Mouse (Mus musculus) R1 (cell line): ENCODE data around the gene Zcchc2.

Source experiments
- DNase-seq: peaks from one replicate; pipeline ENCODE4 v3.0.0-alpha.2; 2018; ENCODE audit warnings: low read depth, low spot score

Gene Zcchc2

DNA sequence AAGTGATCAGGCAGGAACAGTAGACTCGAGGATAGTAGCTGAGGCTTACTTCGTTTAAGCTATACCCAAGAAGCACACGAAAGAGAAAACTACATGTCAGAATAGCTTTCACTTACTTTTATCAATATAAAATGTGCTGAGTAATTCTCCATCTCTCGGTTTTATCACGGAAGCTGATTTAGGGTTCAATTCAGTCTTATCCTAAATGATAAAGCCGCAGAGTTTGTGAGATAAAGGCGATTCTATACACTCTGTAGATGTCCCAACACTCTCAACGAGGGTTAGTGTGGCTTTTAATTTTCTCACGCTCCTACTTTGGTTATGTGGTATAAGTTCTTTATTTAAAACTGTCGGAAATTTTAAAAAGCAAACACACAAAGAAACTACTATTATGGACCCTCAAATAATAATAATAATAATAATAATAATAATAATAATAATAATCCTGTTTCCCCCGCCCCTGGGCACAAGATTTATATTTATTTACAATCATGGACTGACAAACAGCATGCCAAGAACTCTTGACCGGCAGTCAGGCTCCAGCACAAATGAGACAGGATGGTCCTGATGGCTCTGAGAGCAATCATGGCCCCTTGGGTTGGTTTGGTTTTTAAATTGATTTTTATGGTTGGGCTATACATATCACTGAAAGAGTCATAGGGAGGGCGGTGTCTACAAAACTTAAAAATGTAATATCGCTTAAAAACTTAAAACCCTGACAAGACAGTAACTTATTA lies 1.1 kb upstream of the Zcchc2 start:
- DNase-seq = no peak

DNA sequence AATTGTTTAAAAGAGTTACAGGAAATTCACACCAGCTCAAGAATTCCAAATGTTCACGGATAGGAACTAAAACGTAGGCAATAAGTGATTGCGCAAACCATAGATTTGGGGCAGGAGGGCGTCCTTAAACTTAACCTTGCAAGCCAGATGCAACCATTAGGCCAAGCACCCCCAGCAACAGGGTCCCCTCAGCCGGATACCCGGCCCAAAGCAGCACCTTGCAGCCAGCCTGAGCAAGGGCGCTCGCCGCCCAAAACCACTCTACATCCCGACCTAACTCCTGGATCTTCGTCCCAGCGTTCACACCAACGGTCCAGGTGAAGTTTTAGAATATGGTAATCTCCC lies 594 bp upstream of the Zcchc2 start:
- no peak for DNase-seq

DNA sequence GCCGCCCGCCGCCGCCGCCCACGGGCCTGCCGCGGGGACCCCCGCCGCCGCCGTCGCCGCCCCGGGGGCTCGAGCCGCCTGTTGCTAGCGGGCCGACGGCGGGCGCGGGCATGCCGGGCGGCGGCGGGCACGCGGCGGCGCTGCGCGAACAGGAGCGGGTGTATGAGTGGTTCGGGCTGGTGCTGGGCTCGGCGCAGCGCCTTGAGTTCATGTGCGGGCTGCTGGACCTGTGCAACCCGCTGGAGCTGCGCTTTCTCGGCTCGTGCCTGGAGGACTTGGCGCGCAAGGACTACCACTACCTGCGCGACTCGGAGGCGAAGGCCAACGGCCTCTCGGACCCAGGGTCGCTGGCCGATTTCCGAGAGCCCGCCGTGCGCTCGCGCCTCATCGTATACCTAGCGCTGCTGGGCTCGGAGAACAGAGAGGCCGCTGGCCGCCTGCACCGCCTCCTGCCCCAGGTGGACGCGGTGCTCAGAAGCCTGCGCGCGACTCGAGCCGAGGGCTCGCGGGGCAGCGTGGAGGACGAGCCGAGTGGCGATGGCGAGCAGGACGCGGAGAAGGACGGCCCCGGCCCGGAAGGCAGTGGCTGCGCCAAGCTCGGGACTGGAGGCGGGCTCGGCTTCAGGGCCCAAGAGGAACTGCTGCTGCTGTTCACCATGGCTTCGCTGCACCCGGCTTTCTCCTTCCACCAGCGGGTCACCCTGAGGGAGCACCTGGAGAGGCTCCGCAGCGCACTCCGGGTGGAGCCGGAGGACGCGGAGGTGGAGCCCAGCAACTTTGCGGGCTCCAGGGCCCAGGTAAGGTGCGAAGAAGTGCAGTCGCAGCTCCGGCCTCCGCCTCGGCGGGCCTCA lies 930 bp downstream of the Zcchc2 start:
- DNase-seq = peak; percentile 71

DNA sequence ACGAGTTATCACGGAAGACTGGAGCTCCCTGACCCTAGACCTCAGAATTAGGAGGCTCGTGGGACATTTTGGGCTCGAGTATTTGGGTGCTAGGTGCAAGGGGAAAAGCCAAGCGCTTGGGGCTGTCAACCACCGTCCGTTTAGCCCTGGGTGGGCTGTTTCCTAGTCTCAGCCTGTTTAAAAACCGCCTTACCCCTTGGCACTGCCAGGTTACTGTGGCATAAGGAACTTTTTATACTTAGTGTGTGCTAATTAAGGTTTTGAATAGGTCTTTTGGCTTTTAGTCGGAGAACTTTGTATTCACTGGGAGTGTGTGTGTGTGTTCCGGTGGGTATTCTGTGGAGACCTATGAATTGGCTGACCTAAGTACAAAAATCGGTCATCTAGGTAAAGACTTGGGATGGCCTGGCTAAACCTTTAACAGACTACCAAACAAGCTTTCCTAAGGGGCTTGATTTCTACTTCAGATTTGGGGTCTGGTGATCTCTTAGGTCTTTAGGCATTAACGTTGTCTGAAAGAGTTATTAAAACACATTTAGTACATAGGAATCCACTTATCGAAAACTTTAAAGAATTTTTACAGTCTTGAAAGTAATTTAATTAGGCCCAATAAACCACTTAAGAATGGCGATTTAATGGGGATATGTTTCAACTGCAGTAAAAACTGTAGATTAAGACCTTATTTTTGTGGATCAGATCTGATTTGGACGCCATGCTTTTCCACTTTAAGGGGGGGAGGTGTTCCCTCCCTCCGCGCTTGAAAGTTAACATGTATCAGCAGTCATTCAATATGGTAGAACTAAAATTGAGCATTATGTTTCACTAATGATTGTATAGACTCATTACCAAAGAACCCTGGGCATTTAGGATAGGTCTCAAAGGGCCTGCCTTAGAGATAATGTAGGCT lies 2.0 kb downstream of the Zcchc2 start:
- no peak for DNase-seq

DNA sequence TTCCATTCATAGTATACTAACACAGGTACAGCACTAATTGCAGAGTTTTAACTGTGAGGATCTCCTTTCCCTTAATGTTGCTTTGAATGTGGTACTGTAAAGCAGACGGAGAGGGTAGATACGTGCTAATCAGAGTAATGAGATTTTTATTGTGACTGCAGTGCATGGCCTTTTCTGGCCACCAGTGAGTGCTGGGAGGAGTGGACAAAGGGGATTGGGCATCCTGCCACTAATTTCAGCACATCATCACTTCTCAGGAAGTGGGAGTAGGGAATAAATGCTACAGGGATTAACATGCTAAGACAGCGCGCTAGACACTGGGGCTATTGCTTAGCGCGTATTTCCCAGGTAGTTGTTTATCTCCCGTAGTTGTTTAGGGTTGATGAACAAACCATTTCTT lies 3.0 kb downstream of the Zcchc2 start:
- no peak for DNase-seq

DNA sequence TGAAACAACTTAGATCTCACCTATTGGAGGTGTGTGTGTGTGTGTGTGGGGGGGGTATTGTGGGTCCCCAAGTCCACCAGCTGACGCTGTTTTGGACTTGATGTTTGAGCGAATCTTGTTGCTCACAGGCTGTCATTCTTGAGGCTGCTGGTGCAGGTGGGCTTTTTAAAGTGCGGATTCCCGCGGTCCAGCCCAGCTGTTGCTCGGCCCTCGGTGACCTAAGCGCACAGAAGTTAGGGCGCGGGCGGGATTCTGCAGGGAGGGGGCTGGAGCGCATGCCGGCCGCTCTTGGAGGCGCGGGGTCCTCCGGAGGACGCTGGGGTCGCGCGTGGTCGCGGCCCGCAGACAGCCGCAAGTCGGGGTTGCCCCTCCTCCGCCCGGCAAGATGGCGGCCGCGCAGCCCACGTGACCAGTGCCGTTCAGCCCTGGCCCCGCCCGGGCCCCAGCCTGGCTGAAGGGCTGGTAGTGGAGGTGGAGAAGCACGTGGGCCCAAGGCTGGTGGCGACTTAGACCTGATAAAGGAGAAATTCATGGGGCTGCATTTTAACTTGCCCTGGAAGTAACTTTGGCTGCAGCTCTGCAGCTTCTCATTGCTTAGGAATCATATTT lies 3.5 kb downstream of the Zcchc2 start:
- peak; percentile 88 for DNase-seq

DNA sequence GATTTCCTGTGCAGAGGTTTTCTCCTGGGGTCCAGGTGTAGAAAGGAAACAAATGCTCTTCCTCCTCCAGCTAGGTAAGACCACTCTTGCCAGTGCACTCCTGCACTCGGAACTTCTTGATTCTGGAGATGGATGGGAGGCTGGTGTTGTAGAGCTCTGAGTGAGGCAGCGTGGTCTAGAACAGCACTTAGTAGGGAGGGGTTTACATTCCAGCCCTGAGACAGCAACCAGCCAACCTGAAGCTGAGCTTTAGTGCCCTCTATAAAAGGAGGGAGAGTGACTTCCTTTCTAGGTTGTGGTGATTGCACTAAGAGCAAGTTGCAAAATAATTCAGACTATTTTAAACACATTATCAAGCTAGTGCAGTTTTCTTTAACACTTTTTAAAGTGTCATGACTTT lies 5.8 kb downstream of the Zcchc2 start:
- DNase-seq = peak; percentile 16

DNA sequence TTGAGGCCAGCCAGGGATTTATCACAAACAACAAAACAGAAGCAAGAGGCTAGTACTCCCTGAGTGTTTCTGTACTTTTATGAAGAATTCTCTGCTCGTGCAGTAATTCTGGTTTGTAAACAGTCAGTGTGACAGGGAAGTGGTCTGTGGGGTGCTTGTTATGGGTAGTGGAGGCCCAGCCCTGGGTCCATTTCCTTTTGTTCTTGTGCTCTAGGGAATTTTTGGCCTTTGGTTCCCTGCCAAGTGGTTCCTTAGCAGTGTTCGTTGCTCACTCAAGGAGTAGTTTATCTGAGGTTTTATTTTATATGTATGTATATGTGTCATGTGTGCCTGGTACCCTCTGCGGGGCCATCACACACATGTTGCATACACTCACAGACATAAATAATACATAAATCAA lies 7.1 kb downstream of the Zcchc2 start:
- DNase-seq = no peak

DNA sequence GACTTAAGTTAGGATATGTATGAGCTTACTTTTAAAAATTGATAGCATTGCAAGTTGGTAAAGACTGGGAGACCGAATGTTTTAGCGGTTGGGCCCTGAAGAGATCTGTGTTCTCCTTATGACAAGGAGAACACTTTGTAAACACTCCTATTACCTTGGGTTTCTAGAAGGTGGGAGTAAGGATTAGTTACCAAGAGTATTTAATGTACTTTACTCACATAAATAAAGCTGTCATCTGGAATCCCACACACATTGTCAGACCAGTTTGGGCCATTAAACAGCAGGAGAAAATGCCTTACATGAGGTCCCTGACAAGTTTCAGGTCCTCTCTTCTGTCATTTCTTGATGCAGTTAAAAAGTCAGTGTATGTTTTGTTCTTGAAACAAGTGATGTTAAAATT lies 9.6 kb downstream of the Zcchc2 start:
- DNase-seq = no peak

DNA sequence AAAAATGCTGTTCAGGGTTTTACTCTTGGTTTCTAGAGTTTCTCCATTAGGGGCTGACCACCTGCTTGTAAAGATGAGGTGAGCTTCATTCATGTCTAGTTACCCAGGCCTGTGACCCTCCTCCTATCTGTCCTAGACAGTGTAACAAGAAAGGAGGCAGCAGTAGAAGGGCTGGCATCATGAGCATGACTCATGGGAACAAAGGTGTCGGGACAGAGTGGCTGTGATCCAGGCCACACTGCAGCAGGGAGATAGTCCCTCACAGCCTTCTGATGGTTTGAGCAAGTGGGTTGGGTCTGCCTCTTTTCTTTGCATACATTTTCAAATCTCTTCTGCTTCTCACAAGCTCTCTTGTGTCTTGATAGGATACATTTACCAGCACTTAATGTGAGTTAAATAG lies 17.4 kb downstream of the Zcchc2 start:
- DNase-seq = no peak

DNA sequence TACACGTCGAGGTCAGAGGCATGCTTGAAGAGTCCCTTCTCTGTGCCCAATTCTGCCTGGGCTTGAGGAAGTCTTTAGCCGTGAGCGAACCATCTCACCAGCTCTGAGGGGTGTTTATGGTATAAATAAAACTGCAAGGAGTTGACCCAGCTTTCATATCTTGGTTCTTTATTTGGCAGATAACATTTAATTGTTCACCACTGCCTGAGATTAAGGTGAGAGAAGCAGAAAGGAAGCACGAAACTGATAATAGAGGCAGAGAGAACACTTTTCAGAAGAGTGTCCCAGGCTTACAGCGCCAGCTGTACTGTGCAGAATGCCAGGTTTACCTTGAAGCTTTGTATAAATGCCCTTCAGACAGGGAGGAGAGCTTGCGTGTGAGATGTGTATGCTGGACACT lies 20.9 kb downstream of the Zcchc2 start:
- no peak for DNase-seq

DNA sequence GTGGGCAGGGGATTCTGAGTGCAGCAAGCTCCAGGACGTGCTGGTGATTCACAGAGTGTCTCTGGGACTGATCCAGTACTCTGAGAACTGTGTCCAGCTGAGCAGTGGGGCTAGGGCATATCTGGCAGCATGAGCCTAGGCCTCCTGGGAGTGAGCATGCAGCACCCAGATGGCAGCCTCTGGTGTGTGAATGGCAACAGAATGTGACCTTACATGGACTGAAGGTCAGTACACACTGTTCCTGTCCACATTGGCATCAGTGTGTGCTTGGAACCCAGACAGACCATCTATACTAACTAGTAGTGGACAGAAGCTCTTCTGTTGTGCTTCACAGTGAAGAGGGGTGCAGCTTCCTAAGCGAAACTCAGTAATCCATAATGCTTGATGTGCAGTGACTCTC lies 23.6 kb downstream of the Zcchc2 start:
- no peak for DNase-seq

DNA sequence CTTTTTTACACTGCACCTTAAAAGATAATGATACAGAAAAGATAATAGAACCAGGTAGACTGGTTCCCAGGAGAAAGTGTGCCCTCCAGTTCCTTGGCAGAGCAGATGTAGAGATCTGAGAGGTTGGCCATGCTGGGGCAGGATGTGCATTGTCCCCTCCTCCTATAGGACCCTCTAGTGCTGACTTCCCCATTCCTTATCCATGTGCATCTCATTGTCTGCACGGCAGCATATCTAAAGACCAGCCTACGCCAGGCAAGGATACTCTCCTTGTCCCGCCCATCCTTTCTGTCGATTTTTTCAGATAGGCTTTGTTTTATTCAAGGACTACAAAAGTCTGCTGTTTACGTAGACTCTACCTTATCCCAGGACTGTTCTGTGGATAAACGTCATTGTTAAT lies 26.1 kb downstream of the Zcchc2 start:
- DNase-seq = no peak

DNA sequence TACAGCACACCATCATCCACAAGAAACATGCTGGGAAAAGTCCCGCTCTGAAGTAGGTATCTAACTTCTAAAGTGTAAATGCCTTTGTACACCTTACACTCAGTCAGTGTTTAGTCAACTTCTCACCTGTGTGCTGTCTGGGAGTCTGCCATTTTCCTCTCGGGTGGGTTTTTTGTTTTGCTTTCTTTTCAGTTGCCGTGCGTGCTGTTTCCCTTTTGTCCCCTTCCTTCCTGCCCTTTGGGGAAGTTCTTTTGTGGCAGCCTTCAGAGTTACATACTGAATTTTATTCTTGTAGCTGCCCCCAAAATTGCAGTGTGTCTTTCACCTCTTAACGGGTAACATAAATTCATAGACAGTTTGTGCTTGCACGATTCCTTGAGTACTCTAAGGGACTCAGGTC lies 29.6 kb downstream of the Zcchc2 start:
- no peak for DNase-seq

DNA sequence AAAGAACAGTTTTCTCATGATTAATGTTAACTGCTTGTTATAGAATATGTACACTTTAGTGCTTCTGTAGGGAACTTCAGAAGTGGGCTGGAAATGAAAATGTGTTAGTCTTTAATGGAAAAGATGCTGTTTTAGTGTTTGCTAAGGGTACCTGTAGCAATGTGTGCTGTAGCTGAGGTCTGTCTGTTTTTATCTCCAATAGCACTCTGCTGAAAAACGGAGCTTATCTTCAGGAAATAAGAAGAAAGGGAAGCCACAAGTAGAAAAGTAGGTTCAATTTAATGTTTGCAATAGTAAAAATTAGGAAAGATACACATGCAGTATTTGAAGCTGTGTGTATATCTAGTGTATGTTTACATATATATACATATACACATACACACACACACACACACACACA lies 32.8 kb downstream of the Zcchc2 start:
- no peak for DNase-seq

DNA sequence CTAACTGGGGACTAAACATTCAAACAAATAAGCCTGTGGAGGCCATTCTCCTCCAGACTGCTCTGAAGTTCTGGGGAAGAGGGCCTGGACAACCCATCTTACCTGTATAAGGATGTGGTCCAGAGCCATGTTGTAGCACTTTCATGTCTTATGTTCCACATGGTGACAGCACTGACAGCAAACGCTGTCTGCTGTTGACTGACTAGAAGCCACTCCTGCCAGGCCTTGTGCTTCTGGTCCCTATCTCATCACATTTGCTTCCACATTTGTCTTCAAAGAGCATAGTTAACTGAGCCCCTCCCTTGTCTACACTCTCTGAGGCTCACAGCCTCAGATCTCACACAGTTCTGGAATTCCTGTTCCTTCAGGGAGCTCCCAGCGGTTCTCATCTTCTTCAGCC lies 34.0 kb downstream of the Zcchc2 start:
- no peak for DNase-seq

DNA sequence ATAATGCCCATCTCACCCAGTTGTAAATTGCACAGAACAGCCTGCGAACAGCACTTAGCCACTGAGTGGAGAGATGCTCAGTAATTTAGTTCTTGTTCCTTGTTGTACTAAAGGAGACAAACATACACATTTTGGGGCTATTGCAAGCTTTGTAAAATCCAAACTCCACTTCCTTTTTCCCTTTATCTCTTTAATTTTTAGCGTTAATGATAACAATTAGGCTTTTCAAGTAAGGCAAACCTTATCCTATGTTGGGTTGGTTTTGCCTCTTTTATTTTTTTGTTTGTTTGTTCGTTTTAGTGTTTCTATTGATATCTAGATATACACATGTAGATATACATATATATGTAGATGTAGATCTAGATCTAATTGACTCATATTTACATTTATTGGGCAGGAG lies 34.6 kb downstream of the Zcchc2 start:
- DNase-seq = no peak

DNA sequence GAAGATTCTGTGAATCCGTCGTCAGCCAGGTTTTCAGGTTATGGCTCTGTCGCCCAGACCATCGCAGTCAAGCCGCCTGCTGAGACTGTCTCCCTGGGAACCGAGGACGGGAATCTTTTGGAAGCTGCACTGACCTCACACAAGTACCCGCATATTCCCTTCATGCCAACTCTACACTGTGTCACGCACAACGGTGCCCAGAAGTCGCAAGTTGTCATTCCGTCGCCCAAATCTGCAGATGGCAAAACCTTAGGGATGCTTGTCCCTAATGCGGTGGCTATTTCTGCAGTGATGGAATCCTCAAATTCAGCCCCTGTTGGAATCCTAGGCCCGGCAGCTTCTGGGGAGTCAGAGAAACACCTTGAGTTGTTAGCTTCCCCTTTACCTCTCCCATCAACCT lies 39.6 kb downstream of the Zcchc2 start:
- DNase-seq = no peak

DNA sequence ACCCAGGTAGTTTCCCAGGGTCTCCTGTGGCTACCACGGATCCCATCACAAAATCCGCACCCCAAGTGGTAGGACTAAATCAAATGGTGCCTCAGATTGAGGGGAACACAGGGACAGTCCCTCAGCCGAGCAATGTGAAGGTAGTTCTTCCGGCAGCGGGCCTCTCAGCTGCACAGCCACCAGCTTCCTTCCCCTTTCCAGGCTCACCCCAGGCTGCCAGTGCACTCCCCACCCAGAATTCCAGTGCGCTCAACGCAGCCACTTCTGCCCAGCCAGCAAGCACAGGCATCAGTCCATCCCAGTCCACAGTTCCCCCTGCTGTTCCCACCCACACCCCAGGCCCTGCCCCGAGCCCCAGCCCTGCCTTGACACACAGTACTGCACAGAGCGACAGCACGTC lies 40.1 kb downstream of the Zcchc2 start:
- no peak for DNase-seq

DNA sequence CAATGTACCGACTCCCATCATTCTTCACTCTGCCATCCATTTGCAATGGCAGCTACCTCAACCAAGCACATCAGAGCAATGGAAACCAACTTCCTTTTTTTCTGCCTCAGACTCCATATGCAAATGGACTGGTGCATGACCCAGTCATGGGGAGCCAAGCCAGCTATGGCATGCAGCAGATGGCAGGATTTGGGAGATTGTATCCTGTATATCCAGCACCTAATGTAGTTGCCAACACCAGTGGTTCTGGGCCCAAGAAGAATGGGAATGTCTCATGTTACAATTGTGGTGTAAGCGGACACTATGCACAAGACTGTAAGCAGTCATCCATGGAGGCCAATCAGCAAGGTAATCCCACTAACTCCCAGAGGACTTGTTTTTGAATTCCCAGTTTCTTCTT lies 40.7 kb downstream of the Zcchc2 start:
- no peak for DNase-seq

DNA sequence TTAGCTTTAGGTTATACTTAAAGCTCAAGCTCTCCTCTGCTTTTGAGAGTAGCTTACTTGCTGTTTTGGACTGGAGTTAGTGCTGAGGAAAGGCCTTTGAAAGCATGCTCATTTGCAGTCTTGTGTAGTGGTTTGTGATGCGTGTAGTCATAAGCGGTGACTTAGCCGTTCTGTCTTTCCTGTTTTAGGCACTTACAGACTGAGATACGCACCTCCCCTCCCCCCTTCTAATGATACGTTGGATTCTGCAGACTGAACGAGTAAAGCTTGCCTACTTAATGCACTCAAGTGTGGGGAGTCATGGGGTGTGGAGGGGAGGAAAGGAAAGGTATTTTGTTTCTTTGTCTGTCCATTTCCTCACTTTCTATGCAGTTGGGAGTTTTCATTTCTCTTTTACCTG lies 41.7 kb downstream of the Zcchc2 start:
- DNase-seq = no peak

DNA sequence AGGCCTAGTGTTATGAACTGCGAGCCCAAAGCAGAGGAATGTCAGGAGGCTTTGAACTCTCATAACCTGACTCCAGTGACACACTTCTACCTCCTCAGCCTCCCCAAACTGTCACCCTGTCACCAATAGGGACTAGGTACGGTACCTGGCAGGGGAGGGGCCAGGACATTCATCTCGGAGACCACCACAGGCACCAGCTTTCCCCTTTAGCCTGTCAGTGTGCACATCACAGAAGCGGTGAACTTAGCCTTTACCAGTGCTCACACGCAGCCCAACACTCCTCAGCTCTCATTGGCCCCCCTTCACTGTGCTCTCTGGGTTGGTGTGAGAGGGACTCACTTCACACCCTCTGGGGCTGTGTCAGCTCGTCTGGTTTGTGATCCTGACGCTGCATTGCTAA lies 44.6 kb downstream of the Zcchc2 start:
- DNase-seq = no peak
